Mouse (Mus musculus) layer of hippocampus, adult 9-11 months (tissue): Measurements from ENCODE around the gene Pcnx2.

ENCODE experiments used
- DNase-seq: peaks from one replicate; pipeline ENCODE4 v3.0.0; 2022

Pcnx2 gene

DNA sequence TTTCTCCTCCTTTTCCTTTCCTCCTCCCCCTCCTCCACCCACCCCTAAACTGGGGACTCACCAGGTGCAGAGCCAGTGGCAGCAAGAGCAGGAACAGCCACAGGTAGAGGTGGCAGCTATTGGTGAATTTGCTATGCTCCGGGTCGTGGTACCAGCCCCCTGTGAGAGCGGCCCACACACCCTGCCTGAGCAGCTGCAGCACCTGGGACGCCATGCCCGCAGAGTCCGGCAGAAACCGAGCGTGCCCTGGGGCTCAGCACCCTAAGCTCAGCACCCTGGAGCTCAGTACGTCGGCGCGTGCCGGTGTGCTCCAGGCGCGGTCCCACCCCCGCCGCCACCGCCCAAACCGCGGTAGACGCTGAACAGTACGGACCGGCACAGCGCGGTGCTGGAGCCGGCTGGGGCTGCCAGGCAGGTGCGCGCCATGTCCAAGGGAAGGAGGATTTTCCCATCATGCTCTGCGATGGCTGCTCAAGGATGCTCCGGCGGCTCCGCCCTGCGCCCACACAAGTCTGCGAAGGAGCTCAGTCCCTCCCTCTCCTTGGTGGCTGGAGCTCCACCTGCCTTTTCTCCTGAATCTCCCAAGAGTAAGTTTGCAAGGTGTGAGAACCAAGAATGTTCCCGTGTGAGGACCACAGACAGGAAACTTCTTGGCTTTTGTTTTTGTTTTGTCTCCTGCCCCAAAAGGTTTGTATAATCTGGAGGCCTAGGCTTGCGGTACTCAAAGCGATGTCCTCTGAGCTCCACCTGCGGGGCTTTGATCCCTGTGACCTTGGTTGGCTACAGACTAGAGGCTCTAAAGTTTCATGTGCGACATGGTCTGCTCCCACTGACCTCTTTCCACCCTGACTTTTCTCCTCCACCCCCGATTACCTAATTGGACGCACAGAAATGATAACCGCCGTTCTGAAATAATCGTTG is at the start of gene Pcnx2:
Pcnx2 (minus strand) TSS at position 450 of the 921 bp plus-strand sequence.
- peak; percentile 78 for DNase-seq

DNA sequence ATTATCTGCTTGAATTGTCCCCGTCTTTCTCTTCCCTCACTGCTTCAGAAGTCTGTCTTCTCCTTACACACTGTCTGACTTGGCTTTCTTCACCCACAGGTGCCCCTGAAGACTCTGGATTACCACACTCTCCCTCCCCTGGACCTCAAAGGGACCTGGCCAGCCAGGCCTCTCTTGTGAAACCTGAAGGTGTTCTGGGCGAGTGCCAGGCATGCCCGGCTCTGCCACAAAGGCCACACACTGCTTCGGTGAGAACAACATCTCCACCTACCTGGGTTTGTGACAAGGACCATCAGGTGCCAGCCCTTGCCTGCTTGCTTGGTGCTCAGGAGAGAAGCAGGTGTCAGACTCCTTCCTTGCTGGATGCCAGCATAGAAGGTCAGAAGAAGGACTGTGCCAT is 46.4 kb upstream of the Pcnx2 start:
- no peak for DNase-seq

DNA sequence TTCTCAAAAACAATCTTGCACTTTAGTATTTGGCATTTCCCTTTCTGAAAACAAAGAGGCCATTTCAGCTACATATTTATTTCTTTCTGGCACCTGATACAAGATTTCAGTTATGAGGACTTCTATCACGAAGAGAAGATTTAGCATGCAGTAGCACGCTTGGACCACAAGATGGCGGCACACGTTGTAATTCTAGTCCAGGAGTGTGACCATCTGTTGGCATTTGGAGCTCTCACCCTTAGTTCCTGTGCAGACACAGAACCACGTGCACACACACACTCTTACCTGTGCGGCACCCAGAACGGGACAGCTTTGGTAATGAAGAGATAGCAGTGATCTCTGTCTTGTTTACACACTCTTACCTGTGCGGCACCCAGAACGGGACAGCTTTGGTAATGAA is 37.5 kb upstream of the Pcnx2 start:
- peak; percentile 58 for DNase-seq

DNA sequence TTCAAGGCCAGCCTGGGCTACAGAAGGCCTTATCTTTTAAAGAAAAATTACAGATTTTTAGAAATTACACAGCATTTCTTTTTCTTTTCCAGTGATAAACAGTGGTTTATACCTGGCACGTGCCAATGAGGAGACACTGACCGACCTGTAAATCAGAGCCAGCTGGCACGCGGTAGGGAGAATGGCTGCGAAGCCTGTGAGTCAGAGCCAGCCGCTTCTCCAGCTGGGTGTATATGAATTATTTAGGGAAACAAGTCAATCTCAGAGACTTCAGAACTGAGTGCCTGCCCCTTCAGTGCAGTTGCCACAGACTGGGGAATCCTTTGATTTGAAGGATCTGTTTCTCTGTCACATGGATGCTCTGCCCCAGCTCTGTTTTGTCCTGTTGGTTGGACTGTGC is 33.7 kb upstream of the Pcnx2 start:
- no peak for DNase-seq

DNA sequence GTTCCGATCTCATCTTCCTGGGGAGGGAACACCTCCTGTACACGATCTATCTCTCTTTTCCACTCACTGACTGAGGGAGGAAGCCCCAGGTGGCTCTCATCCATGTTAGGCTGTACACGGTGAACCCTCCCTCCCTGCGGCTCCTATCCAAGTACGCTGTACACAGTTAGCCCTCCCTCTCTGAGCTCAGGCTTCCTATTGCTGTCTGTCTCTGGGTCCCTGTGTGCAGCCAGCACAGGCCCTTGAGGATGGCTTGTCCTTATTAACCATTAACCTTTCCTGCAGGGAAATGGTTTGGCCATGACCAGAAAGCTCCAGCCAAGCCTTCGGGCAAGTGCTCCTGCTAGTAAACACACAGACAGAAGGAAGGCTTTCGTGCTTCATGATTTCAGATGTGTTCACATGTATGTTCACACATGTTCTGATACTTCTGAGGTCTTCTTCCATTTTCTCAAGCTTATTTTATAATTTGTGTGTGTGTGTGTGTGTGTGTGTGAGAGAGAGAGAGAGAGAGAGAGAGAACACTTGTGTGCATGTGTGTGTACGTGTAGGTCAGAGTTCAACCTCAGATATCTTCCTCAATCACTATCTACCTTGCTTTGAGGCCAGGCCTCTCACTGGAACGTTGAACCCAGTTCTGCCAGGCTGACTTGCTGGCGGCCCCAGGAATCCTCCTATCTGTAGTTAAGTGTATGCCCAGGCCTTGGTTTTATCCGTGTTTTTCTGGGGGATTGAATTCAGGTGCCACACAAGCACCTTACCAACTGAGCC is 32.3 kb upstream of the Pcnx2 start:
- no peak for DNase-seq

DNA sequence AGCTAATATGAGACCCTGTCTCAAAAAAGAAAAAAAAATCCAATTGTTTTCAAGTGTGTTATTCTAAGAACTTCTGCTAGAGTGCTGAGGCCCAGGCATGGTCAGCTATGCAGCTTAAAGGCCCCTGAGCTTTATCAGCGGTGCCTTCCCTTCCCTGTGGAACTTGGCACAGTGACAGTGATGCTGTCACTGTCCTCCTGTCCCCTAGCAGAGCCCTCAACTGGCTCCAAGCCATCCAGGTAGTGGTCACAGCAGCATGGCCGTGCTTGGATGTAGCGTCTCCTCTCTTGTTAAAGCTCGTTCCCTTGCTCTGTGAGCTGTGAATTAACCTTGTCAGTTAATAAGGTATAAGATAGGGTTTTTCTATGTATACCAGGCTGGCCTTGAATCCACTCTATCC is 28.5 kb upstream of the Pcnx2 start:
- DNase-seq = no peak

DNA sequence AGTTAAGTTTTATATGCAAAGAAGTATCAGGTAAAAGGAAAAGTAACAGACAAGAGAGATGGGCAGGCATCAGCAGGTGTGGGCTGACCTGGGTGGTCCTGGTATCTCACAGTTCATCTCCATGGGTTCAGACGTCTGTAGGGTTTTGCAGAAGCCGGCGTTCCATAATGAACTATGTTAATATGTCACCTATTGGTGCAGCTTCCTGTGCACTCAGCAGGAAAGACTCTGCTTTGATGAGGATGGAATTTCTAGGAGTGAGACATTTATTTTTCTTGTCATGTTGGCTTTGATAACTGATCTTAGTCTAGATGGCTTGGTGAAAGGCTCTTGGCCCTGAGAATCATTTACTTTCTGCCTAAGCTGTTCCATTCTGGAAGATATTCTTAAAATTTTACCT is 24.2 kb upstream of the Pcnx2 start:
- DNase-seq = no peak

DNA sequence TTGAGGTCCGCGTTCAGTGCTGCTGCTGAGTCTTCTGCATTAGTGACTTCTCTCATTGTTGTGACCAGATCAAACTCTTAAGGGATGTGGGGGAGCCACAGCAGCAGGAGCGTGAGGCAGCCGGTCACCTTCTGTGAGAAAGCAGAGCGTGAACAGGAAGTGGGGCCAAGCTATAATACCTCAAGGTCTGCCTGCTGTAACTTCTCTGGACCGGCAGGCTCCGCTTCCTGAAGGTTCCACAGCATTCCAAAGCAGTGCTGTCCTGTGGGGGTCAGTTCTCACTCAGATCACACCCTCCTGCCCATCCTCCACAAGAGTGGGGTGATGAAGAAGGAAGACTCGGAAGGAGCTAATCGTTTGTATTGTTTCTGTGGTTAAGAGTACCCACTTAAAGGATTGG is 22.6 kb upstream of the Pcnx2 start:
- no peak for DNase-seq

DNA sequence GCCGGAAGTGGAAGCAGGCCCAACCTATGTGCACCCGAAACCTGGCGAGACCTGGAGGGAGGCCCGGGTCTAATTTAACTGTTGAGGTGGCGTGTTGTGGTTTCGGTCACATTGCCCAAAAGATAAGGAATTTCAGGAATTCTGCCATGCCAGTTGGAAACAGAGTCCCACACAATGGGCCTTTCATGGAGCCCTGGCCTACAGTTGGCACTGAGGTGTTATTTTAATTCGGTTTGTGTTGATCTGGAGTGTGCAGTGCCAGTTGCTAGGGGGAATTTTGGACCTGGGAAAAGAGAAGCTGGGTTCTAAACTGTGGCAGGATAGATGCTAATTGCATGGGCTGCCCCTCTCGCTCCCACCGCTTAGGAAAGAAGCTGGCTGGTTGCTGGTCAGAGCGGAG is 22.2 kb upstream of the Pcnx2 start:
- no peak for DNase-seq

DNA sequence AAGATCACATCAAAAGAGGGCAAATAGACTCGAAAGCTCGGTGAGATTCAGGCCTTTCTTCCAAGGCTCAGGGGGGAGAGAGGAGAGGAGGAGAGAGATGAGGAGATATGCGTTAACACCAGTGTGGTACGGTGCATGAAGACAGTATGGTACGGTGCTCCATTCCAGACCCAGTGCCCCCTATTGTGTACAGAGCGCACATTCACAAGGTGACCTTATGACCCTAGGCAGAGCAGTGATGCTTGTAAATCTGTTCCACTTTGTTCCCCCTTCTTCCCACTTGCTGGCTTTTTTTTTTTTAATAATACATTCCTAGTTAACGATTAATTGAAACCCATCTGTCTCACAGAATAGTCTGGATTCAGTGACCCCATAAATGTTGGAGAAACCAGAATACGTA is 21.4 kb upstream of the Pcnx2 start:
- DNase-seq = no peak

DNA sequence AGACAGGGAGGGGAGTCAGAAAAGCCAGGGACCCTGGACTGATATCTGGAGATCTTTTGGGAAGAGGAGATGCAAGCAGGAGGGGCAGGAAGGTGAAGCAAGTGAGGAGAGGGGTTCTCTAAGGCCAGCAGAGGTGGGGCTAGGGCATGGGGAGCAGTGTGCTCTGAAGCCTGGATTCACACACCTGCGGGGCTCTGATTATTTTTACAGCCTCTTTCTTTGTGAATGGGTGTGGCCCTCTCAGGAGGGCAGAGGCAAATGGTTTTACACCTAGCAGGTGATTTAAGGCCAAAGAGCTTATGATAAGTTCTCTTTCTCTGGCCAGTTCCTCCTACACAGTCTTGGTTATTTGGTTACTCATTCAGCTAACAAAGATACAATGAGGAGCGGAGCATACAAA is 20.6 kb upstream of the Pcnx2 start:
- DNase-seq = no peak

DNA sequence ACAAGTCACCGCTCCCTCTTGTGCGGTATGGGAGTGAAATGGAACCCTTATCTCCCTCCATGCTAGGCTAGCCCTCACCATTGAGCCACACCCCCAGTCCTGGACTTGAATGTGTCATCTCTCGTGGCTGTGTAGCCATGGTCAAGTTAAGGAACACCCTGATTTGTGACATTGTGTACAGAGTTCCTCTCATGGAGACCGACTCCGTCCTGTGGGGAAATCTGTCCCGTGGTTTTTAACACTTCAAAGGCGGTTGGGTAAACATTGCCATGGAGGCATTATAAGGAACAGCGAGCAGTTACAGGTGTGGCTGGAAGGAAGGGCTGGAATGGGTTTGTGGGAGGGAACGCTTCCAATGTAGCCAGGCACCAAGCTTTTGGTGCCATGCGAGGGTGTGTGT is 18.9 kb upstream of the Pcnx2 start:
- DNase-seq = no peak

DNA sequence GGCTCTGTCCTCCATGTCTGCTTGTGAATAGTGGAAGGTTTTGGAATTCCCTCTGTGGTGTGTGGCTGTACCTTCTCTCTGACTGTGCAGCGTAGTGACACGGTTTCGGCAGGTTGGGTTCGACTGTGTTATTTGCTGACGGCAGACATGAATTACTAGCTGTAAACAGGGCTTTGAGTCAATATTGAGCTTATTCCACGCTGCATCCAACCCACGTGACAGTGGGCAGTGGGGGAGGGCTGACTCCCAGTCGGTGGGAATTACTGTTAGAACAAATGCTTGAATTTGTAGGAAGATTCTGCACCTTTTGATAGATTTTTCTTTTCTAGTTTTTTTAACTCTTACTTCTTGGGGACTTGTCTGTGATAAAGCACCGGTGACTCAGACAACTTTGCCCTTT is 16.3 kb upstream of the Pcnx2 start:
- DNase-seq = no peak

DNA sequence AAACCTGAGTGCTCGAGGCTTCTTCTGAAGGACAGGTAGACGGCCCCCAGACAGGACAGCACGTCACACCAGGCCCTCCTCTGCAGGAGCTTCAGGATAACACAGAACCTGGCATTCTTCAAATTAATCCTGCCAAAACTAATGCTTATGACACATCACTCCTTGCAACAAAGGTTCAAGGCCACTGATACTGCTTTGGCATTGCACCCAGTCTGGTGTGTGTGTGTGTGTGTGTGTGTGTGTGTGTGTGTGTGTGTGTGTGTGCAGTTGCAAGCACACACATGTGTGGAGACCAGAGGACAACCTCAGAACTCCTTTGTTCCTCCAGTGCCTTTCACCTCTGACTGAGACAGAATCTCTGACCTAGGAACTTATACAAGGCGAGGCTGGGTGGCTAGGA is 15.1 kb upstream of the Pcnx2 start:
- no peak for DNase-seq

DNA sequence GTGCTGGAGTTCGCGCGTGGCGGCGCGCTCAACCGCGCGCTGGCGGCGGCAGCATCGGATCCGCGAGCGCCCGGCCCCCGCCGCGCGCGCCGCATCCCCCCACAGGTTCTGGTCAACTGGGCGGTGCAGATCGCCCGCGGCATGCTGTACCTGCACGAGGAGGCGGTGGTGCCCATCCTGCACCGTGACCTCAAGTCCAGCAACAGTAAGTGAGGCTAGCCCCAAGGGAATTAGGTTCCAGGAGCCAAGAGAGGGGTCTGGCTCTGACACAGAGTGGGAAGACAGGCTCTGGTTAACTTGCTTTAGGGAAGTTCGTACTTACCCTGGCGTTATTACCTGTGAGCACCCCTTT is 13.1 kb upstream of the Pcnx2 start:
- no peak for DNase-seq

DNA sequence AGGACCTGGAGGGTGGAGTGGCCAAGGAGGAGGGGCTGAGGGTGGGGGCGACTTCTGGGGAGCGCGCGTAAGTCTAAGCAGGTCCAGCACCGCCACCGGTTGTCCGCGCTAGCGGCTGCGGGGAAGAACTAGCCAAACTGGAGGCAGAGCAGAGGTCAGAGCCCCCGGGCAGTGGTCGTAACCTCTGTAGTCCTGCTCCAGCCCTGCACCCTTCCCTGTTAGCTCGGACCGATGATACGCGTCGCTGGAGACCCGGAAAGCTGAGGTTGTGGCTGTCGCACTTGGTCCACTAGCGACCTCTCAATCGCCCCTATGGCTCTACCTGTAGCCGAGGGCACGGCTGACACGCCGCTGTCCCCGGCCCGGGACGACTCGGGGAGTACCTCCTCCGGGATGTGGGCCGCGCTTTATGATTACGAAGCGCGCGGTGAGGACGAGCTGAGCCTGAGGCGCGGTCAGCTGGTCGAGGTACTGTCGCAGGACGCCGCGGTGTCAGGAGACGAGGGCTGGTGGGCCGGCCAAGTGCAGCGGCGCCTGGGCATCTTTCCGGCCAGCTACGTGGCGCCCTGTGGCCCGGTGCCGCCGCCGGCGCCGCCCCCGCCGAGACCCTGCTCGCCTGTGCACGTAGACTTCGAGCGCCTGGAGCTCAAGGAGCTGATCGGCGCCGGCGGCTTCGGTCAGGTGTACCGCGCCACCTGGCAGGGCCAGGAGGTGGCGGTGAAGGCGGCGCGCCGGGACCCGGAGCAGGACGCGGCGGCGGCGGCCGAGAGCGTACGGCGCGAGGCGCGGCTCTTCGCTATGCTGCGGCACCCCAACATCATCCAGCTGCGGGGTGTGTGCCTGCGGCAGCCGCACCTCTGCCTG is 12.5 kb upstream of the Pcnx2 start, which contains the start of gene Map3k21:
Map3k21 (plus strand) TSS at position 86 of the 864 bp plus-strand sequence.
- DNase-seq = no peak

DNA sequence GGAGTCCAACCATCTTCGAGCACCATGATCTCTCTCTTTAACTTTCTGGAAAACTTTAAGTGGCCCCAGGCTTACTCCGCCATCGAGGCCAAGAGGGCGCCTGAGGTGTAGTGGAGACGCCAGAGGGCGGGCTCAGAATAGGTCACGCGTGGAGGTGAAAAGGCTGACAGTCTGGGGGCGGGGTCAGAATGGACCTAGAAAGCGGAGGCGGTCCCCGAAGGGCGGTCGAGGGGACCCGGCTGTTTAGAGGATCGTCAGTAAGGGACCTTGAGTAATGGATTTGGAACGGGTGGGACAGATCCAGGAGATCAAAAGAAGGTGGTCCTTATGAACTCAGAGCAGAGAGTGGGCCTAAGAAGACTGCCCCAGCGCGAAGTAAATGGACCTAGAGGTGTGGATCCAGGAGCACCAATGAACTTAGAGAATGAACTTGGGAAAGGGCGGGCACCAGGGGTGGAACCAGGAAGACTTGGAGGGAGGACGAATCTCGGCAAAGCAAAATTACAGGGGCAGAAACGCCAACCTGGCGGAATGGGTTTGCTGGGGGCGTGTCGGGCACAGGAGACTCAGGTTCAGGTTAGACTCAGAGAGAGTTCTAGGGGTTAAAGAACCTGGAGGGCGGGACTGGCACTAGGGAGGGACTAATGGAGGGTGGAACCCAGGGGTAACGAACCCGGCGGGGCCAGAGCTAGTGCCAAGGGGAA is 11.7 kb upstream of the Pcnx2 start:
- DNase-seq = no peak

DNA sequence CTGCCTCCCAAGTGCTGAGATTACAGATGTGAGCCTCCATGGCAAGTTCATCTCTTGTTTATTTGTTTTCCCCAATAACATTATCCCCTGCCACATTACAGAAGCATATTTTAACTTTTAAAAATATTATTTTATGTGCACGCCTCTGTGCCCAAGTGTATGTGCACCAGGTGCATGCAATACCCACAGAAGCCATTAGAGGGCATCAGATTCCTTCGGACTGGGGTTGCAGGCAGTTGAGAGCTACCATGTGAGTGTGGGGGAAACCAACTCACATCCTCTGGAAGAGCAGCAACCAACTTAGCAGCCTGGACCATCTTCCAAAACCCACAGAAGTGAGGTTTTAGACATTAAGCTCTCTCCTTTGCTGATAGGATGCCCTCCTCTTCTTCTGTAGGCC is 9.2 kb upstream of the Pcnx2 start:
- DNase-seq = no peak

DNA sequence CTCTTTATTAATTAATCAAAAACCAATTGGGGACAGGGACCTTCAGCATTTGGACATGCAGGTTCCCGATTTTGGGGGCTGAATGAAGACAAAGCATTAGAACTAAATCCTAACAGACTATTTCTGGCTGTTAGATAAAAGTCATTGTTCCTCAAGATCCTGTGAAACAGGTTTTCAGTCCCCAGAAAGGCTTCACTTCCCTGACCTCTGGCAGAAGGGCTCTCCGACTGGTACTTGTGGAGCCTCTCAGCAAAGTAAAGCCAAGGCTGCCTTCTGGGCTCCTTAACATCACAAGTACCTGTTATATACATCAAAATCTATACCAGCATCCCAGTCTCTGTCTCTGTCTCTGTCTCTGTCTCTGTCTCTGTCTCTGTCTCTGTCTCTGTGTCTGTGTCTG is 7.2 kb upstream of the Pcnx2 start:
- no peak for DNase-seq

DNA sequence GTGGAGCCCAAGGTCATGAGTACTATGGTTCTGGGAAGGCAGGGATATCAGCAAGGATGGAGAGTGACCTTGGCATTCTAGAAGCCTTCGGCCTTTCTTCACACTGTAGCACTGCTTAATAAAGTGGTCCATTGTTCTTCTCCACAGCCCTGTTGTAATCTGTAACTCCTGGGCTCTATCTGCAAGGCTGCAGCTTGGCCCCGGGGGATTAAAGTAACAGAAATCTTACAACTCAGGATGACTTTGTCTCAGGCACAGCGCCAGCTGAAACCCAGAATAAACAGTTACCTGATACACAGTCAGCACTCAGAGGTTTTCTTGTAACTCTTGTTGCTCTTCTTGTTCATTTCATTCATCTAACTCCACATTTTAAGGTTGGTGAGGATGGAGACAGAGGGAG is 4.4 kb upstream of the Pcnx2 start:
- no peak for DNase-seq

DNA sequence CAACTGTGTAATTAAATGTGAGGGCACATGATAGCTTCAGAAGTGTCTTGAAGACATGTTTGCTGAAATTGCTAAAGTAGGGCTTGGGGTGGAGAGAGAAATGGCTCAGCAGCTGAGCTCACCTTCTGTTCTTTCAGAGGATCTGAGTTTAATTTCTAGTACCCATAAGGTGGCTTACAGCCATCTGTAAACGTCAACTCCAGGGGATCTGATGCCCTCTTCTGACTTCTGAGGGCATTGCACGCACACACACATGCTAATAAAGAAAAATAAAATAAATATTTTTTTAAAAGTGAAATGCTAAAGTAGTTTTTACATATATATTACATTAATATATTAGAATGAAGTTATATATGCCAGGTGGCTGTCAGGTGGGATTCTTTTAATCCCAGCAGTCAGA is 3.0 kb upstream of the Pcnx2 start:
- DNase-seq = no peak

DNA sequence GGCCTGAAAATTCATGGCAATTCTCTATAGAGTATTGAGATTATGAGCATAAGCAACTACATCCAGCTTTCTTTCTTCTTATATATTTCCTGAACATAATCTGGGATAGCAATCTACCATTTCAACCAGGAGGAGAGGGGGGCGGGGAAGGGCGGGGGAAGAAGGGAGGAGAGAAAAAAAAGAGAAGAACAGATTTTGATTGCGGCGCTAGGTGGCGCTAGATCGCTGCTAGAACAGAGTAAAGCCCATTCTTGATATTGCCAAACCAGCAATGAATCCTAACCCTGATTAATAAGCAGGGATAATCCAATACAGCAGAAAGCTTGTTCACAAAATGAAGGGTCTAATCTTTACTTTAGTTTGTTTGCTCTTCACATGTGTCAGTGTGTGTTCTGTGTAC is 782 bp upstream of the Pcnx2 start:
- peak; percentile 35 for DNase-seq

DNA sequence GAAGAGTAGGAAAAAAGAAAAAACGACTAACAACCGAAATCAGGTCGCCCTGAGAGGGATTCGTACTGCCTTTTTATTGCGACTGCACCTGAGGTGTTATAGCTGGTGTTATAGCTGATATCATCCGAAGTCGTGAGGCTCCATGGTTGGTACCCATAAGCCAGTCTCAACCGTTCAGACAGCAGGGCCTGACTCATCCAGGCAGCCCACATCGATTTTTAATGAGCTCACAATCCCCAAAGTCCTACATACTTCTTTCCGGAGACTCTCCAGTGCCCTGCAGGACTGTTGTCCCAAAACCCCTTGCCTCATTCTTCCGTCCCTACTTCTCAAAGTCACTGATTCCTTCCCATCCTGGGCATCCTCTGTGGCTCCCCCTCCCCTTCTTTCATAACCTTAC is 729 bp downstream of the Pcnx2 start:
- peak; percentile 30 for DNase-seq
